Mouse (Mus musculus): Measurements from ENCODE around the gene Myh10. TPM values are rescaled to one million over a fixed set of nuclear protein-coding genes. Genes with fewer than 3 reads are reported as not detected.

Gene Myh10
- polyA plus RNA-seq, 1 experiment from 2014 or later = 2.5 TPM

DNA sequence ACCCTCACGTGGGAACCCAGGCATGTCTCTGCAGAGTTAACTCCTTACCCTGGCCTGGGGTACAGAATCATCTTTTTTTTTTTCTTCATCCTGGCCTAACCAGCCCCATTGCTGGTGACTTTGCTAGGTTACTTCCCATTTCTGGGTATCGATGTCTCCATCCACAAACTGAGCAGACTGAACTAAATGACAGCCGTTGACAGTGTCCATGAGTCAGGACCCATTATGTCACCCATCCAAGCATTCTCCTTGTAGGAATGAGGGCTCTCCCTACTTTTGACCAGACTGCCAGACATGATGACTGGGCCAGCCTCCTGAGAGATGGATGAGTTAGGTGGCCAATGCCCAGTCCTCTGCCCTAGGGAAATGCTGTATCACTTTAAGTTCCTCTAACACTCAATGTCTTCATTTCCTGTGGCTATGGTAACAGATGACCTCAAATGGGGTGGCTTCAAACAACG, 172.3 kb downstream of the Myh10 start:
- H3K4me3 ChIP-seq (ENCODE audit: inconsistent target) = peak overlapping the region; percentile 26
- no peaks in the 10 kb centered on the region for H3K36me3 ChIP-seq (ENCODE audit: inconsistent target)
- WGBS (ENCODE audit: missing documents) = 0% methylated on average over 4 of the region's 4 CpGs
- no peaks in the 10 kb centered on the region for H3K79me2 ChIP-seq (ENCODE audit: inconsistent target)
- peak overlapping the region; percentile 78 for H3K27ac ChIP-seq

DNA sequence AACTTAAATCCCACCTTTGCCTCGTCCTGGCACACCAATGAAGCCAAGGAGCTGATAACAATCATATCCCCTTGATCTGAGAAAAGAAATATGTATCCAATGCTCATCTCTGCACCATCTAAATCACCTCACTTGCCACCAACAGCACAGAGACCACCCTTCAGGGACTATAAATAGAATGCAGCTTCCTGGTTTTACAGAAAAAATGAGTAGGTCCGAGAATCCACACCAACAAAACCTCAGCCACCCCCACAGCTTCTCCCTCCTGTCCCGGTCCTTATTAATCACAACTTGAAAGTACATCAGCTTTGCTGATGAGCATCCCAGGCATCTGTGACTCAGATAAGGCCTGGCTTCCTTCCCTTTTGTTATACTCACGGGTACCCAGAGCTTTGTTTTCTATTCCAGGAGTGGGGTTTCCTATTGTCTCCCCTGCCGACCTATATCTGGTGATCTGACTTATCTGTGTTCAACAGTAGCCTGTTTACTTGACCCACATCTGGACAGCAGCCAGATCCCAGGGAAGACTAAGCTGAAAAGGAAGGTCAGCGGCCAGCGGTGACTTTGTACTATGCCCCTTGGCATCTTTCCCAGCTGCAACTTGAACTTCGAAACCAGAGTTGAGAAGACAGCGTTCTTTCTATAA, 173.3 kb downstream of the Myh10 start:
- H3K79me2 ChIP-seq (ENCODE audit: inconsistent target) = peaks cover 2% of the 10 kb centered on the region; the same call in 1 of the 2 replicates
- 10% methylated on average over 9 of the region's 9 CpGs for WGBS (ENCODE audit: missing documents)
- no peak overlapping the region; the same call in 1 of the 2 replicates for H3K4me3 ChIP-seq (ENCODE audit: inconsistent target)
- H3K27ac ChIP-seq = peak overlapping the region; percentile 78
- no peaks in the 10 kb centered on the region for H3K36me3 ChIP-seq (ENCODE audit: inconsistent target)

Other genes with a start within 250 kb of the Myh10 start
- gene Pik3r6, start 188.5 kb upstream of the Myh10 start, polyA plus RNA-seq (2018) = 6.7 to 17.9 TPM (median 11.0 TPM) in 3 replicates
- gene Mfsd6l, start 135.4 kb upstream of the Myh10 start, polyA plus RNA-seq (2018) = 0.13 TPM in 1 of 3 replicates, not detected in the others
- not detected in 3 replicates for gene Ccdc42, start 104.5 kb upstream of the Myh10 start, polyA plus RNA-seq (2018)
- 52.9 to 132 TPM (median 60.1 TPM) in 3 replicates for gene Ndel1, start 180.3 kb downstream of the Myh10 start, polyA plus RNA-seq (2018)
- gene Rnf222, start 197.0 kb downstream of the Myh10 start, polyA plus RNA-seq (2018) = not detected in 3 replicates
- gene Rpl26, start 210.0 kb downstream of the Myh10 start, polyA plus RNA-seq (2018) = 1,656 to 2,144 TPM (median 1,836 TPM) in 3 replicates
- gene Odf4, start 235.5 kb downstream of the Myh10 start, polyA plus RNA-seq (2018) = not detected in 3 replicates

All from macrophage (primary cell).